Mouse (Mus musculus): ENCODE data around the gene Ccdc169. TPM values are rescaled to one million over a fixed set of nuclear protein-coding genes. Genes with fewer than 3 reads are reported as not detected.
"Not testable (repeated sequence)": the region's sequence is repeated elsewhere in the genome, so short reads cannot be mapped to it uniquely, and the experiment has no call there.

Gene Ccdc169
- polyA plus RNA-seq, 1 experiment from 2014 or later, result not detected

DNA sequence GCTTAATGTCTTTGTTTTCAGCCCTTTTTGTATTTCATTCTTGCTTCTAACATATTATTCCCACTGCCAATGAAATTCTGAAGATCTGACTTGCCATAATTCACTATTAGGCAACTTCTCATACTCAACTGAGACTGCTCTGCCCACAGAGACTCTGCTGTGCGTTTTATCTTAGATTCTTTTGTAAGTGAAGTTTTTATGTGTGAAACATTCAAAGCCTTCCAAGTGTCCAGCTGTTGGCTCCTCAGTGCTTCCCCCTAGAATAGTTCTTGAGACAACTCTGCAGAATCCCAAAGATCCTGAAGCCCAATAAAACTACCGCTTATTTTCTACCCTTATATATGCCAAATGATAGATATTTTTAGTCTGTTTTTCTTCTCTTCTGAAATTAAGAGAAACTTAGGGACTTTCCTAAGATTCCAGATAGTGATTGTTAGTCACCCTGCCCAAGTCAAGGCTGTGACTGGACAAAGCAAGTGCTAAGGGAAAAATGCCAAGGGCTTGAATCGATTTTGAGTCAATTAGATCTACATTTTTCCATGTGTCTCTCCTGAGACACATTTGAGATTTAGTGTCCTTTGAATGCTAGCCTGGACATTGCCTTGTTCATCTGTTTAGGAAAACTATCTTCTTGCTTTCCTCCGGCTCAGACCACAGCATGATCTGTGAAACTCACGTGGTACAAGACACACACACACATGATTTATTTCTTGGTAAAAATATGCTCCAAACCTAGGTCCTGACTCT lies 58.6 kb downstream of the Ccdc169 start:
- 77% methylated on average over 5 of the region's 5 CpGs for WGBS
- Histone ChIP-seq H3K27ac (ENCODE audit: low read depth, low read length) (no peak overlapping the region), H3K9ac (ENCODE audit: low read depth, low read length) (no peak overlapping the region), H3K36me3 (ENCODE audit: control insufficient read depth, insufficient read depth, low read length) (no peaks in the 10 kb centered on the region), H3K27me3 (replicated peaks; ENCODE audit: control insufficient read depth, insufficient read depth, low read length) (no peaks in the 10 kb centered on the region), H3K9me3 (ENCODE audit: control insufficient read depth, low read length) (no peaks in the 10 kb centered on the region), H3K4me2 (no peak overlapping the region), H3K4me3 (ENCODE audit: low read depth, low read length) (no peak overlapping the region), H3K4me1 (replicated peaks; ENCODE audit: control insufficient read depth, insufficient read depth, low read length) (no peaks in the 10 kb centered on the region)
- DNase-seq (ENCODE audit: low spot score) (no peak), ATAC-seq (replicated peaks; ENCODE audit: low FRiP score) (no peak)

DNA sequence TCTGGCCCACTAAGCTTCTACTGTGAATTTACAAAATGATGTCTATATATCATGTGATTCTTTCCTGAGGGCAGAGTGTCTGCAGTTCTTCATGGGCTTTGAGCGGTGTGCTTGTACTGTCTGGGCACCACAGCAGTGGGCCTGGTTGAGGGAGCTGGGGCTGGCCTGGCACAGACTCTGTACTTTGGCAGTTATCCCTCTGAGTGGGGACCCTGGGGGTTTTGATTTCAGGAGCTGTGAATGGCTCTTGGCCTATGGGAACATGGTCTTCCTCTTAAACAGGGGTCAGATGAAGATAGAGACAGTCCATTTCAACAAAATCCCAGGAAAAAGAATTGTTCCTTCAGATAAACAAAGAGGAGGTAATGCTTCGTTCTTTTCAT lies 59.2 kb downstream of the Ccdc169 start:
- H3K4me3 ChIP-seq (ENCODE audit: low read depth, low read length), result no peak overlapping the region
- no peak overlapping the region for H3K27ac ChIP-seq (ENCODE audit: low read depth, low read length)
- no peaks in the 10 kb centered on the region for H3K36me3 ChIP-seq (ENCODE audit: control insufficient read depth, insufficient read depth, low read length)

DNA sequence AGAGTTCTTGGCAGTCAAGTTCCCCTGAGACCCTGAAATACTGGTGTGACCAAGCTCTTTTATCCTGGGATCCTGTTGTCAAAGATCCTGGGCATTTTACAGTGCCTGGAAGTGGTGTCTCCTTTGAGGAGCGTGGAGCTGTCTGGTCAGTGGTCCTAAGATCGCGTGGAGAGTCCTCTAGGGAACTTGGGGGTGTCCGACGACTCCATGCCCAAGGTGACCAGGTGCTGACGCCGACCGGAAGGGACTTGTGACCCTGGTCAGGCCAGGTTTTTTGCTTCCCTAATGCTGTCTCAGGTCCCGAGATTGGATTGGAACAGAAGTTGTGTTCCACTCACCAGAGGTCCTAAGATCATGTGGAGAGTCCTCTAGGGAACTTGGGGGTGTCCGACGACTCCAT lies 66.5 kb downstream of the Ccdc169 start:
- not testable (repeated sequence) for ATAC-seq (replicated peaks; ENCODE audit: low FRiP score); H3K27me3 ChIP-seq (replicated peaks; ENCODE audit: control insufficient read depth, insufficient read depth, low read length); DNase-seq (ENCODE audit: low spot score); H3K4me3 ChIP-seq (ENCODE audit: low read depth, low read length); H3K36me3 ChIP-seq (ENCODE audit: control insufficient read depth, insufficient read depth, low read length); H3K9ac ChIP-seq (ENCODE audit: low read depth, low read length); H3K4me2 ChIP-seq; H3K4me1 ChIP-seq (replicated peaks; ENCODE audit: control insufficient read depth, insufficient read depth, low read length); H3K27ac ChIP-seq (ENCODE audit: low read depth, low read length); H3K9me3 ChIP-seq (ENCODE audit: control insufficient read depth, low read length)
- WGBS, result 85% methylated on average over 11 of the region's 11 CpGs

More for the DNA sequence above, 59.2 kb downstream of the Ccdc169 start:
- DNase-seq (ENCODE audit: low spot score), result no peak
- Histone ChIP-seq H3K9ac (ENCODE audit: low read depth, low read length) (no peak overlapping the region), H3K27me3 (replicated peaks; ENCODE audit: control insufficient read depth, insufficient read depth, low read length) (no peaks in the 10 kb centered on the region), H3K9me3 (ENCODE audit: control insufficient read depth, low read length) (no peaks in the 10 kb centered on the region), H3K4me1 (replicated peaks; ENCODE audit: control insufficient read depth, insufficient read depth, low read length) (no peaks in the 10 kb centered on the region), H3K4me2 (no peak overlapping the region)
- ATAC-seq (replicated peaks; ENCODE audit: low FRiP score), result no peak
- 84% methylated on average over 2 of the region's 2 CpGs for WGBS

DNA sequence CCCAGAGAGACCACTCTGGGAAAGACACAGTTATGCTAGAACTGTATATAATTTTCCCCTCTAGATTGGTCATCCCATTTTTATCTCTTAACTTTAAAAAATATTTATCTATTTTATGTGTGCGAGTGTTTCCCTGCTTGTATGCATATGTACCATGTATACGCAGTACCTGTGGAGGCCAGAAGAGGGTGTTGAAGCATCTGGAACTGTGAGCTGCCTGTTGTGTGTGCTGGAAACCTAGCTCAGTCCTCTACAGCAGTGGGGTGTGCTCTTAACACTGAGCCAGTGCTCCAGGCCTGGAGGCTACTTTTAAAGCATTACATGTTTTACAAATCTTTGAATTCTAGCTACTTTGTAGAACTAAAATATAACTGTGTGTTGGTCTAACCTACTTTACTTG lies 69.3 kb downstream of the Ccdc169 start:
- ATAC-seq (replicated peaks; ENCODE audit: low FRiP score), result no peak
- Histone ChIP-seq H3K27ac (ENCODE audit: low read depth, low read length) (no peak overlapping the region), H3K9ac (ENCODE audit: low read depth, low read length) (no peak overlapping the region), H3K4me2 (no peak overlapping the region), H3K4me1 (replicated peaks; ENCODE audit: control insufficient read depth, insufficient read depth, low read length) (no peaks in the 10 kb centered on the region), H3K4me3 (ENCODE audit: low read depth, low read length) (no peak overlapping the region), H3K9me3 (ENCODE audit: control insufficient read depth, low read length) (no peaks in the 10 kb centered on the region), H3K36me3 (ENCODE audit: control insufficient read depth, insufficient read depth, low read length) (no peaks in the 10 kb centered on the region), H3K27me3 (replicated peaks; ENCODE audit: control insufficient read depth, insufficient read depth, low read length) (no peaks in the 10 kb centered on the region)
- DNase-seq (ENCODE audit: low spot score), result no peak
- 88% methylated on average over 2 of the region's 2 CpGs for WGBS

DNA sequence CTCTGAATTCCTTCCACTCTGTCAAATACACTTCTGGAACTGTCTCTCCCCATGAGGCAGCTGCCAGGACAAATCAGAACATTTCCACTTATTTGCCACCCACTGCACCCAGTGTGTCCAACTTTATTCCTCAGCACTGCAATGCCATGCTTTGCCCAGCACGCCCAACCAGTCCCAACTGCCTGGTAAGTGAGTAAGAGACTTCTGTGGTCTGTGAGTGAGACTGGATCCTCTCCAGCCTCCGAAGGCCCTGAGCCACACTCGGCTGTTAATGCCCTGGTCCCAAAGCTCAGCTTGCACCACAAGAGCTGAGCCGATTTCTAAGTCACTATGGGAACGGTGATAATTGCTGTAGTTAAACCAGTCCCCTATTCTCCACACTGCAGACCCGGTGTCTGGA lies 70.5 kb downstream of the Ccdc169 start:
- ATAC-seq (replicated peaks; ENCODE audit: low FRiP score) (no peak), DNase-seq (ENCODE audit: low spot score) (no peak)
- H3K9me3 ChIP-seq (ENCODE audit: control insufficient read depth, low read length), result no peaks in the 10 kb centered on the region
- H3K4me1 ChIP-seq (replicated peaks; ENCODE audit: control insufficient read depth, insufficient read depth, low read length), result no peaks in the 10 kb centered on the region
- H3K27ac ChIP-seq (ENCODE audit: low read depth, low read length), result no peak overlapping the region
- 70% methylated on average over 6 of the region's 6 CpGs for WGBS
- H3K36me3 ChIP-seq (ENCODE audit: control insufficient read depth, insufficient read depth, low read length), result no peaks in the 10 kb centered on the region
- H3K4me3 ChIP-seq (ENCODE audit: low read depth, low read length), result no peak overlapping the region
- H3K4me2 ChIP-seq, result no peak overlapping the region
- H3K9ac ChIP-seq (ENCODE audit: low read depth, low read length), result no peak overlapping the region
- H3K27me3 ChIP-seq (replicated peaks; ENCODE audit: control insufficient read depth, insufficient read depth, low read length), result no peaks in the 10 kb centered on the region

DNA sequence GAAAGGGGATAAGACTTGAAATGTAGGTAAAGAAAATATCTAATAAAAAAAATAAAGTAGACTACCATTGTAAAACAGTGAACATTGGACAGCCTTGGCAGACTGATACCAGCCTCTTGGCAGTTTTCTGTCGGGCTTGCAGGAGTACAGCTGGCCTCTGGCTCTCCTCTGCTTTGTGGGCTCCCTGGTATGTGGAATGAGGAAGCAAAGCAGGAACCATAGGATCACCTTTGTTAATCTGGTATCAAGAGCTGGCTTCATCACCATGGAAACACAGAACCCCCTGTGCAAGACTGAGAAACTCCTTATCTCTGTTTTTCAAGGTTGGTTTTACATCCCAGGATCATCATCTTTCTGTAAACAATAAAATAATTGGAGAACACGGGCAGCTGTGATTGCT lies 75.1 kb downstream of the Ccdc169 start:
- Histone ChIP-seq H3K9ac (ENCODE audit: low read depth, low read length) (no peak overlapping the region), H3K9me3 (ENCODE audit: control insufficient read depth, low read length) (no peaks in the 10 kb centered on the region), H3K4me3 (ENCODE audit: low read depth, low read length) (no peak overlapping the region), H3K4me2 (no peak overlapping the region), H3K4me1 (replicated peaks; ENCODE audit: control insufficient read depth, insufficient read depth, low read length) (no peaks in the 10 kb centered on the region), H3K36me3 (ENCODE audit: control insufficient read depth, insufficient read depth, low read length) (no peaks in the 10 kb centered on the region), H3K27ac (ENCODE audit: low read depth, low read length) (no peak overlapping the region), H3K27me3 (replicated peaks; ENCODE audit: control insufficient read depth, insufficient read depth, low read length) (no peaks in the 10 kb centered on the region)
- WGBS, result 30% methylated on average over 2 of the region's 2 CpGs
- no peak for ATAC-seq (replicated peaks; ENCODE audit: low FRiP score)
- DNase-seq (ENCODE audit: low spot score), result no peak

DNA sequence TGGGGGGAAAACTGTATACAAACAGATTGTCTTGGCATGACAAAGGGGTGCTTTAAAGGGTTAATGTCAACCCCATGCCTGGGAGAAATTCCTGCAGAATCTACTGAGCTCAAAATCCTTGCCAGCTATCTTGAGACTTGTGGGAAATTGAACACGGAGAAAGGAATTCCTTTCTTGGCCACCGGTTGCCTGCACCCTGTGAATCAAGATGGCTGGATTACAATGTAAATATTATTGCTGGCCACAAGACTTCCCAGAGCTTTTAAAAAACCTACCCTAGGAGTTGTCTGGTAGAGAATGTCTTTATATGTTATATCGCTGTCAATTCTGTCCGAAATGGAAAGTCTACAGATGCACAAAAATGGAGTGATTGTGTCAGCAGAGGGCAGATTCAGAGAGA lies 76.6 kb downstream of the Ccdc169 start:
- Histone ChIP-seq H3K27me3 (replicated peaks; ENCODE audit: control insufficient read depth, insufficient read depth, low read length) (no peaks in the 10 kb centered on the region), H3K9ac (ENCODE audit: low read depth, low read length) (no peak overlapping the region), H3K27ac (ENCODE audit: low read depth, low read length) (no peak overlapping the region), H3K4me1 (replicated peaks; ENCODE audit: control insufficient read depth, insufficient read depth, low read length) (no peaks in the 10 kb centered on the region), H3K36me3 (ENCODE audit: control insufficient read depth, insufficient read depth, low read length) (no peaks in the 10 kb centered on the region), H3K4me3 (ENCODE audit: low read depth, low read length) (no peak overlapping the region), H3K9me3 (ENCODE audit: control insufficient read depth, low read length) (no peaks in the 10 kb centered on the region), H3K4me2 (no peak overlapping the region)
- no peak for DNase-seq (ENCODE audit: low spot score)
- no peak for ATAC-seq (replicated peaks; ENCODE audit: low FRiP score)
- 63% methylated on average over 4 of the region's 4 CpGs for WGBS

DNA sequence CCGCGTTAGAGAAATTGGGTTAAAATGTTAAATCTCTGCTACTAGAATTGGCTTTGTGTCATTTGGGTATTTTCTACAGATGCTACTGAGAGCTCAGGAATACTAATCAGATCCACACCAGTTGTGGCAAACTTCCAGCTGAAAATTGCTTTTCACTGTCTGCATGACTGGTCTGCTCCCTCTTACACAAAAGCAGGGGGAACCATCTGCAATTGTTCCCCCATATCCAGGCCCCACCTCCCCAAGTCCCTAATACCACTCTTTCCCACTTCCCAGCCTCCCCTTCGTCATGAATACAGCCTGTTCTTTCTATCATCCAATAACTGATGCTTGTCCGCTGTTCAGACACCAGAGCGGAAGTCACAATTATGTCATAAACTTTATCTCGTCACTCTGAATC lies 77.3 kb downstream of the Ccdc169 start:
- H3K27me3 ChIP-seq (replicated peaks; ENCODE audit: control insufficient read depth, insufficient read depth, low read length), result no peaks in the 10 kb centered on the region
- ATAC-seq (replicated peaks; ENCODE audit: low FRiP score) (no peak), DNase-seq (ENCODE audit: low spot score) (no peak)
- H3K36me3 ChIP-seq (ENCODE audit: control insufficient read depth, insufficient read depth, low read length), result no peaks in the 10 kb centered on the region
- WGBS, result 81% methylated on average over 6 of the region's 6 CpGs
- no peak overlapping the region for H3K27ac ChIP-seq (ENCODE audit: low read depth, low read length)
- no peak overlapping the region for H3K4me2 ChIP-seq
- H3K9me3 ChIP-seq (ENCODE audit: control insufficient read depth, low read length), result no peaks in the 10 kb centered on the region
- no peak overlapping the region for H3K4me3 ChIP-seq (ENCODE audit: low read depth, low read length)
- H3K4me1 ChIP-seq (replicated peaks; ENCODE audit: control insufficient read depth, insufficient read depth, low read length), result no peaks in the 10 kb centered on the region
- H3K9ac ChIP-seq (ENCODE audit: low read depth, low read length), result no peak overlapping the region

DNA sequence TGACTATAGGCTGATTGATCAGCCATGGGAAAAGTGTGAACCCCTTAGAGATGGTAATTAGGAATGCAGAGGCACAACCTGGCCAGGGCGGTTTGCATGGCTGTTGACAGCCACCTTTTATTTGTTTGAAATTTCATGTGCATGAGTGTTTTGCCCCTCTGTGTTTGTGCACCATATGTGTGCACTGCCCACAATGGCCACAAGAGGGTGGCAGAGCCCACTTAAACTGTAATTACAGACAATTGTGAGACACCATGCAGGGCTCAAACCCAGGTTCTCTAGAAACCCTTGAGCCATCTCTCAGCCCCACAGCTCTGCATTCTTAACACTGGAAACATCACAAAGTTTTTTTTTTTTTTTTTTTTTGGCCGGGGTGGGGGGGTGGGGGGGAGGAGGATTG lies 85.4 kb downstream of the Ccdc169 start:
- 87% methylated on average over 2 of the region's 2 CpGs for WGBS
- ATAC-seq (replicated peaks; ENCODE audit: low FRiP score) (no peak), DNase-seq (ENCODE audit: low spot score) (no peak)

More for the DNA sequence above, 85.4 kb downstream of the Ccdc169 start:
- H3K4me2 ChIP-seq, result no peak overlapping the region
- H3K4me3 ChIP-seq (ENCODE audit: low read depth, low read length), result no peak overlapping the region
- H3K36me3 ChIP-seq (ENCODE audit: control insufficient read depth, insufficient read depth, low read length), result no peaks in the 10 kb centered on the region
- H3K27me3 ChIP-seq (replicated peaks; ENCODE audit: control insufficient read depth, insufficient read depth, low read length), result no peaks in the 10 kb centered on the region
- H3K4me1 ChIP-seq (replicated peaks; ENCODE audit: control insufficient read depth, insufficient read depth, low read length), result no peaks in the 10 kb centered on the region
- H3K9ac ChIP-seq (ENCODE audit: low read depth, low read length), result no peak overlapping the region
- no peaks in the 10 kb centered on the region for H3K9me3 ChIP-seq (ENCODE audit: control insufficient read depth, low read length)
- H3K27ac ChIP-seq (ENCODE audit: low read depth, low read length), result no peak overlapping the region
